Mouse (Mus musculus) intestine, embryonic 14.5 days (tissue): Measurements from ENCODE around the gene Gldc. TPM values are rescaled to one million over a fixed set of nuclear protein-coding genes. Genes with fewer than 3 reads are reported as not detected.

ENCODE experiments used
- ATAC-seq: fragments of 200-750 bp; cut with Nextera tagmentation; replicated peaks from 2 replicates; pipeline ENCODE4 v1.8.0; 2017; ENCODE audit warnings: low read depth, moderate number of reproducible peaks, moderate TSS enrichment, moderate library complexity; ENCODE audit not compliant: low FRiP score, low TSS enrichment
- DNase-seq: peaks from one replicate; pipeline ENCODE4 v3.0.0-alpha.2; 2018; ENCODE audit warnings: low spot score
- H3K27ac ChIP-seq: fragments of 300-500 bp; sonication (generic); 2 replicates; pipeline ENCODE4 v1.5.1; 2014; ENCODE audit warnings: low read depth, mild to moderate bottlenecking, control low read depth
- H3K27me3 ChIP-seq: fragments of 300-500 bp; sonication (generic); replicated peaks from 2 replicates; pipeline ENCODE4 v1.6.1; 2014; ENCODE audit warnings: low read length, control low read depth; ENCODE audit not compliant: control insufficient read depth, insufficient read depth
- H3K36me3 ChIP-seq: fragments of 300-500 bp; sonication (generic); 2 replicates; pipeline ENCODE4 v1.6.1; 2014; ENCODE audit warnings: low read length, control low read depth; ENCODE audit not compliant: control insufficient read depth, insufficient read depth
- H3K4me1 ChIP-seq: fragments of 300-500 bp; sonication (generic); replicated peaks from 2 replicates; pipeline ENCODE4 v1.6.1; 2014; ENCODE audit warnings: low read length, control low read depth, mixed read lengths; ENCODE audit not compliant: control insufficient read depth, insufficient read depth
- H3K4me2 ChIP-seq: fragments of 300-500 bp; sonication (generic); 2 replicates; pipeline ENCODE4 v1.6.1; 2014; ENCODE audit warnings: low read length
- H3K4me3 ChIP-seq: fragments of 300-500 bp; sonication (generic); 2 replicates; pipeline ENCODE4 v1.5.1; 2014; ENCODE audit warnings: low read depth, low read length, control low read depth, mixed read lengths
- H3K9ac ChIP-seq: fragments of 300-500 bp; sonication (generic); 2 replicates; pipeline ENCODE4 v1.6.1; 2014; ENCODE audit warnings: mild to moderate bottlenecking, low read length
- H3K9me3 ChIP-seq: fragments of 300-500 bp; sonication (generic); 2 replicates; pipeline ENCODE4 v1.6.1; 2016; ENCODE audit warnings: low read length, control low read depth; ENCODE audit not compliant: control insufficient read depth
- WGBS: fragments of 180-500 bp; shearing (Covaris S2); extraction: QIAGEN DNeasy Blood & Tissue Kit; methylation state at CpG from one replicate; pipeline ENCODE4 v1.1.7; 2014; 5-methylcytosine and 5-hydroxymethylcytosine counted together
- polyA plus RNA-seq: library from polyadenylated mRNA; unstranded; fragments of >200 nt; fragmentation: Nextera tagmentation; extraction: Ambion mirVana; gene quantifications from 2 replicates; pipeline ENCODE4 v1.2.1, GENCODE M21; 2014

The Gldc gene
- polyA plus RNA-seq, 1 experiment from 2014 or later, result 2.4 TPM

- Histone ChIP-seq H3K4me2 (no peak overlapping the region), H3K36me3 (peaks cover 94% of the 10 kb centered on the region), H3K27me3 (no peaks in the 10 kb centered on the region), H3K9me3 (no peaks in the 10 kb centered on the region), H3K4me1 (no peaks in the 10 kb centered on the region), H3K27ac (no peak overlapping the region), H3K4me3 (no peak overlapping the region), H3K9ac (no peak overlapping the region)
- ATAC-seq (no peak), DNase-seq (no peak)
- 89% methylated on average over 6 of the region's 6 CpGs for WGBS
These were observed 85.1 kb downstream of the Gldc start for GRCm38 (mm10) chr19:30090163-30090562.

- H3K27me3 ChIP-seq, result no peaks in the 10 kb centered on the region
- H3K4me1 ChIP-seq, result 0 out of 2 replicates have a peak, but pooled peaks cover 4% of the 10 kb centered on the region
- H3K4me3 ChIP-seq, result no peak overlapping the region
- H3K27ac ChIP-seq, result no peak overlapping the region
- H3K9ac ChIP-seq, result no peak overlapping the region
- ATAC-seq (no peak), DNase-seq (no peak)
- H3K4me2 ChIP-seq, result no peak overlapping the region
- WGBS, result 53% methylated on average over 4 of the region's 4 CpGs
- H3K9me3 ChIP-seq, result no peaks in the 10 kb centered on the region
- peaks cover 23% of the 10 kb centered on the region; the same call in 1 of the 2 replicates for H3K36me3 ChIP-seq
These were observed 109.4 kb downstream of the Gldc start for GRCm38 (mm10) chr19:30065797-30066196.

GRCm38 (mm10) chr19:30054218-30054617 lies 121.0 kb downstream of the Gldc start:
- DNase-seq (no peak), ATAC-seq (no peak)

GRCm38 (mm10) chr19:30051479-30051878 lies 123.8 kb downstream of the Gldc start:
- Histone ChIP-seq H3K27ac (no peak overlapping the region), H3K27me3 (no peaks in the 10 kb centered on the region), H3K36me3 (peaks cover 13% of the 10 kb centered on the region), H3K9me3 (no peaks in the 10 kb centered on the region), H3K4me1 (no peaks in the 10 kb centered on the region), H3K4me3 (no peak overlapping the region), H3K9ac (no peak overlapping the region), H3K4me2 (no peak overlapping the region)
- ATAC-seq, result no peak
- 92% methylated on average over 3 of the region's 3 CpGs for WGBS
- DNase-seq, result no peak

More at GRCm38 (mm10) chr19:30054218-30054617, 121.0 kb downstream of the Gldc start:
- no peak overlapping the region for H3K4me2 ChIP-seq
- peaks cover 16% of the 10 kb centered on the region for H3K36me3 ChIP-seq
- H3K9me3 ChIP-seq, result no peaks in the 10 kb centered on the region
- H3K27ac ChIP-seq, result no peak overlapping the region
- H3K27me3 ChIP-seq, result no peaks in the 10 kb centered on the region
- no peaks in the 10 kb centered on the region for H3K4me1 ChIP-seq
- no peak overlapping the region for H3K4me3 ChIP-seq
- no peak overlapping the region for H3K9ac ChIP-seq
- 90% methylated on average over 2 of the region's 2 CpGs for WGBS

- Histone ChIP-seq H3K36me3 (peaks cover 21% of the 10 kb centered on the region), H3K27ac (no peak overlapping the region), H3K9me3 (no peaks in the 10 kb centered on the region), H3K4me2 (no peak overlapping the region), H3K9ac (no peak overlapping the region), H3K27me3 (no peaks in the 10 kb centered on the region), H3K4me1 (no peaks in the 10 kb centered on the region), H3K4me3 (no peak overlapping the region)
- DNase-seq, result no peak
- ATAC-seq, result no peak
- WGBS, result 85% methylated on average over 2 of the region's 2 CpGs
These were observed 124.6 kb downstream of the Gldc start for GRCm38 (mm10) chr19:30050584-30050983.

Other genes starting within 250 kb of the Gldc start
- gene Trpd52l3, start 171.6 kb downstream of the Gldc start, polyA plus RNA-seq, result not detected in 2 replicates
- gene Uhrf2, start 144.9 kb downstream of the Gldc start, polyA plus RNA-seq, result 69.9 and 72.3 TPM in 2 replicates
- gene Mbl2, start 57.5 kb upstream of the Gldc start, polyA plus RNA-seq, result not detected in 2 replicates